In the genomic region with DNA sequence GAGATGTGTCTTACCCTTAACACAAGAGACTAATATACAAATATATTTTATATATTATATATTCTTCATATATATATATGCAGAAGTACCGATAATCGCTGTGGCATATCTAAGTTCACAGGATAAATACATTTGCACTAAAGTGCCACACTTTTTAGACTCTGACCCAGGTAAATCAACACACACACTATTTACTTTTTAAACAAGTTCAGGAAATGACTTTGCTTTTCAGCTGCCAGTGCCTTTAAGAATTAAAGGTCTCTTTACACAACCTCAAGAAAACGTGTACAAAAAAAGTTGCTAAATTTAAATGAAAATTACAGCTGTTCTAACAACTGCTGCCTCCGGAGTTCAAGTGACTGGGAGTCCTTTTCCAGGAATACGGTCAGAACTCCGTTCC, we compare ENCODE assay signal across 10 mouse cellular contexts.
A peak's percentile ranks its signal among the peaks of the same experiment; 100 is the strongest.
DNase-seq lines count a peak whose midpoint lies in the region; ATAC-seq and TF ChIP-seq lines count a peak whose summit lies in the region.
"Had no signal": no experiment of that assay in that cellular context is flagged by ENCODE, and none has a peak within 500 bp of the region (broad histone marks: within the 10 kb centered on the region; RNA-seq: fewer than 3 reads in every experiment).

No protein-coding gene starts in this region.

- H3K4me2 ChIP-seq in forebrain, embryonic 11.5 days (ENCODE audit: low read depth, low read length, severe bottlenecking) = peak overlapping the region; percentile 46; the same call in 1 of the 2 replicates
- H3K4me2 ChIP-seq in forebrain, embryonic 16.5 days (ENCODE audit: low read length) = no peak overlapping the region
- peak overlapping the region; percentile 50 for H3K4me2 ChIP-seq in lung, embryonic 14.5 days
- peak overlapping the region; percentile 44 for H3K4me2 ChIP-seq in intestine, embryonic 15.5 days (replicated peaks)
- H3K4me2 ChIP-seq in midbrain, embryonic 12.5 days (replicated peaks) = peak overlapping the region; percentile 41

- no peaks in the 10 kb centered on the region for H3K36me3 ChIP-seq in forebrain, embryonic 11.5 days (ENCODE audit: control insufficient read depth, insufficient read depth, low read length)
- no peaks in the 10 kb centered on the region for H3K36me3 ChIP-seq in forebrain, embryonic 16.5 days (ENCODE audit: control insufficient read depth, insufficient read depth)
- no peaks in the 10 kb centered on the region for H3K36me3 ChIP-seq in lung, embryonic 14.5 days (ENCODE audit: insufficient read depth)
- H3K36me3 ChIP-seq in intestine, embryonic 15.5 days = no peaks in the 10 kb centered on the region
- H3K36me3 ChIP-seq in midbrain, embryonic 12.5 days = no peaks in the 10 kb centered on the region

- no peak overlapping the region; the same call in 1 of the 2 replicates for H3K27ac ChIP-seq in forebrain, embryonic 11.5 days (ENCODE audit: low read depth, low read length)
- no peak overlapping the region for H3K27ac ChIP-seq in forebrain, embryonic 16.5 days (ENCODE audit: low read length)
- H3K27ac ChIP-seq in lung, embryonic 14.5 days (ENCODE audit: low read depth) = peak overlapping the region; percentile 56
- peak overlapping the region; percentile 54; the same call in 1 of the 2 replicates for H3K27ac ChIP-seq in intestine, embryonic 15.5 days
- no peak overlapping the region for H3K27ac ChIP-seq in midbrain, embryonic 12.5 days (replicated peaks)
- H3K27ac ChIP-seq: hindbrain, postnatal 0 days had no signal

- no peak for ATAC-seq in forebrain, embryonic 11.5 days (replicated peaks; ENCODE audit: low FRiP score)
- no peak for ATAC-seq in forebrain, embryonic 16.5 days
- no peak for ATAC-seq in lung, embryonic 14.5 days (ENCODE audit: insufficient read depth)
- ATAC-seq in intestine, embryonic 15.5 days = no peak
- no peak for ATAC-seq in midbrain, embryonic 12.5 days (ENCODE audit: low FRiP score, low read depth)

- peaks cover 19% of the 10 kb centered on the region for H3K4me1 ChIP-seq in forebrain, embryonic 11.5 days (replicated peaks; ENCODE audit: control insufficient read depth, insufficient read depth, low read length)
- peaks cover 18% of the 10 kb centered on the region for H3K4me1 ChIP-seq in forebrain, embryonic 16.5 days (replicated peaks; ENCODE audit: control insufficient read depth, insufficient read depth, low read length)
- H3K4me1 ChIP-seq in lung, embryonic 14.5 days (ENCODE audit: insufficient read depth) = peaks cover 15% of the 10 kb centered on the region
- peaks cover 23% of the 10 kb centered on the region for H3K4me1 ChIP-seq in intestine, embryonic 15.5 days (replicated peaks)
- H3K4me1 ChIP-seq in midbrain, embryonic 12.5 days = peaks cover 55% of the 10 kb centered on the region

- no peak for TF ChIP-seq CTCF in lung, embryonic 14.5 days (IDR thresholded peaks at IDR 0.05; ENCODE audit: low read depth)

- peak overlapping the region; percentile 25 for H3K4me3 ChIP-seq in forebrain, embryonic 11.5 days (ENCODE audit: low read depth, low read length)
- H3K4me3 ChIP-seq in forebrain, embryonic 16.5 days (replicated peaks; ENCODE audit: low read length) = no peak overlapping the region
- H3K4me3 ChIP-seq in lung, embryonic 14.5 days (ENCODE audit: low read depth, low read length) = peak overlapping the region; percentile 27
- H3K4me3 ChIP-seq in intestine, embryonic 15.5 days (replicated peaks) = peak overlapping the region; percentile 25
- peak overlapping the region; percentile 32 for H3K4me3 ChIP-seq in midbrain, embryonic 12.5 days

- no peak for DNase-seq in forebrain, embryonic 11.5 days (ENCODE audit: low spot score)
- peak; percentile 30 for DNase-seq in lung, embryonic 14.5 days
- no peak for DNase-seq in lung, adult 18-20 months
- DNase-seq in cerebellum, adult 8-10 months = no peak
- no peak for DNase-seq in left cerebral cortex, postnatal 4 days
- DNase-seq: right cerebral cortex, postnatal 25 days had no signal

- intact Hi-C loops in left cerebral cortex, postnatal 4 days (cut with DNase I) = no loop called here

- 0 out of 2 replicates have a peak overlapping the region, but pooled peaks have one; percentile 14 for H3K9ac ChIP-seq in forebrain, embryonic 11.5 days (ENCODE audit: low read length)
- no peak overlapping the region for H3K9ac ChIP-seq in forebrain, embryonic 16.5 days (replicated peaks; ENCODE audit: low read depth, low read length)
- 0 out of 2 replicates have a peak overlapping the region, but pooled peaks have one; percentile 6 for H3K9ac ChIP-seq in lung, embryonic 14.5 days
- no peak overlapping the region for H3K9ac ChIP-seq in intestine, embryonic 15.5 days
- H3K9ac ChIP-seq in midbrain, embryonic 12.5 days (replicated peaks) = no peak overlapping the region

- no peaks in the 10 kb centered on the region for H3K27me3 ChIP-seq in forebrain, embryonic 11.5 days (ENCODE audit: control insufficient read depth, insufficient read depth, low read length)
- no peaks in the 10 kb centered on the region for H3K27me3 ChIP-seq in forebrain, embryonic 16.5 days (replicated peaks; ENCODE audit: control insufficient read depth, insufficient read depth, low read length)
- no peaks in the 10 kb centered on the region for H3K27me3 ChIP-seq in lung, embryonic 14.5 days (ENCODE audit: insufficient read depth, low read length)
- no peaks in the 10 kb centered on the region for H3K27me3 ChIP-seq in intestine, embryonic 15.5 days (replicated peaks)
- peaks cover 14% of the 10 kb centered on the region; the same call in 1 of the 2 replicates for H3K27me3 ChIP-seq in midbrain, embryonic 12.5 days

- H3K9me3 ChIP-seq in forebrain, embryonic 11.5 days (ENCODE audit: control insufficient read depth, low read length) = no peaks in the 10 kb centered on the region
- H3K9me3 ChIP-seq in forebrain, embryonic 16.5 days (ENCODE audit: control insufficient read depth, low read length) = no peaks in the 10 kb centered on the region
- H3K9me3 ChIP-seq in lung, embryonic 14.5 days (ENCODE audit: low read depth, low read length) = no peaks in the 10 kb centered on the region
- no peaks in the 10 kb centered on the region for H3K9me3 ChIP-seq in intestine, embryonic 15.5 days
- H3K9me3 ChIP-seq in midbrain, embryonic 12.5 days = no peaks in the 10 kb centered on the region

- 37% methylated on average over 6 of the region's 6 CpGs for WGBS in forebrain, embryonic 11.5 days
- 34% methylated on average over 6 of the region's 6 CpGs for WGBS in forebrain, embryonic 16.5 days
- 29% methylated on average over 6 of the region's 6 CpGs for WGBS in lung, embryonic 14.5 days
- 24% methylated on average over 6 of the region's 6 CpGs for WGBS in intestine, embryonic 15.5 days
- 37% methylated on average over 6 of the region's 6 CpGs for WGBS in midbrain, embryonic 12.5 days

Comparison
In these comparisons a context has a peak if more than half of its experiments do, and no peak if none do; other contexts are left out.
1. H3K9ac ChIP-seq: peak in forebrain, embryonic 11.5 days (single experiment) and lung, embryonic 14.5 days (single experiment); none in forebrain, embryonic 16.5 days (single experiment), intestine, embryonic 15.5 days (single experiment) and midbrain, embryonic 12.5 days (single experiment).
2. H3K27ac ChIP-seq: peak in lung, embryonic 14.5 days (single experiment) and intestine, embryonic 15.5 days (single experiment); none in forebrain, embryonic 11.5 days (single experiment), forebrain, embryonic 16.5 days (single experiment) and midbrain, embryonic 12.5 days (single experiment).